Mouse (Mus musculus): ENCODE results near the gene Mcm9.

Mcm9 gene

GRCm38 (mm10) chr10:53537596-53537995 lies 92.6 kb downstream of the Mcm9 start:
- Histone ChIP-seq H3K27me3 (ENCODE audit: insufficient read depth, low read length) (no peaks in the 10 kb centered on the region), H3K36me3 (ENCODE audit: insufficient read depth, low read length) (peaks cover 42% of the 10 kb centered on the region), H3K4me3 (replicated peaks; ENCODE audit: low read length) (no peak overlapping the region), H3K9me3 (ENCODE audit: low read length) (no peaks in the 10 kb centered on the region), H3K4me1 (replicated peaks; ENCODE audit: low read depth, low read length) (no peaks in the 10 kb centered on the region)
- no peak for TF ChIP-seq NANOG (IDR thresholded peaks at IDR 0.05; ENCODE audit: borderline replicate concordance, low read length)
- no peak for TF ChIP-seq POU5F1 (IDR thresholded peaks at IDR 0.05; ENCODE audit: borderline replicate concordance, low read length)
- TF ChIP-seq CTCF (conservative IDR thresholded peaks at IDR 0.05; ENCODE audit: low read length): no peak

GRCm38 (mm10) chr10:53532297-53532696 lies 97.9 kb downstream of the Mcm9 start:
- no peaks in the 10 kb centered on the region for H3K4me1 ChIP-seq (replicated peaks; ENCODE audit: low read depth, low read length)
- no peak for TF ChIP-seq NANOG (IDR thresholded peaks at IDR 0.05; ENCODE audit: borderline replicate concordance, low read length)
- no peak for TF ChIP-seq CTCF (conservative IDR thresholded peaks at IDR 0.05; ENCODE audit: low read length)
- TF ChIP-seq POU5F1 (IDR thresholded peaks at IDR 0.05; ENCODE audit: borderline replicate concordance, low read length): no peak
- no peaks in the 10 kb centered on the region for H3K9me3 ChIP-seq (ENCODE audit: low read length)
- H3K27me3 ChIP-seq (ENCODE audit: insufficient read depth, low read length): no peaks in the 10 kb centered on the region
- peaks cover 11% of the 10 kb centered on the region for H3K36me3 ChIP-seq (ENCODE audit: insufficient read depth, low read length)
- H3K4me3 ChIP-seq (replicated peaks; ENCODE audit: low read length): no peak overlapping the region

GRCm38 (mm10) chr10:53527838-53528773 lies 102.1 kb downstream of the Mcm9 start:
- TF ChIP-seq POU5F1 (IDR thresholded peaks at IDR 0.05; ENCODE audit: borderline replicate concordance, low read length) (no peak), CTCF (conservative IDR thresholded peaks at IDR 0.05; ENCODE audit: low read length) (peak; percentile 41)
- Histone ChIP-seq H3K4me3 (replicated peaks; ENCODE audit: low read length) (no peak overlapping the region), H3K36me3 (ENCODE audit: insufficient read depth, low read length) (no peaks in the 10 kb centered on the region), H3K9me3 (ENCODE audit: low read length) (peaks cover 3% of the 10 kb centered on the region), H3K27me3 (ENCODE audit: insufficient read depth, low read length) (no peaks in the 10 kb centered on the region), H3K4me1 (replicated peaks; ENCODE audit: low read depth, low read length) (peaks cover 8% of the 10 kb centered on the region; the same call in 1 of the 2 replicates)

GRCm38 (mm10) chr10:53527344-53527743 lies 102.9 kb downstream of the Mcm9 start:
- peaks cover 8% of the 10 kb centered on the region; the same call in 1 of the 2 replicates for H3K4me1 ChIP-seq (replicated peaks; ENCODE audit: low read depth, low read length)
- no peaks in the 10 kb centered on the region for H3K27me3 ChIP-seq (ENCODE audit: insufficient read depth, low read length)
- TF ChIP-seq POU5F1 (IDR thresholded peaks at IDR 0.05; ENCODE audit: borderline replicate concordance, low read length) (no peak), CTCF (conservative IDR thresholded peaks at IDR 0.05; ENCODE audit: low read length) (no peak), NANOG (IDR thresholded peaks at IDR 0.05; ENCODE audit: borderline replicate concordance, low read length) (no peak)
- H3K36me3 ChIP-seq (ENCODE audit: insufficient read depth, low read length): no peaks in the 10 kb centered on the region
- peaks cover 3% of the 10 kb centered on the region for H3K9me3 ChIP-seq (ENCODE audit: low read length)
- H3K4me3 ChIP-seq (replicated peaks; ENCODE audit: low read length): no peak overlapping the region

- Histone ChIP-seq H3K4me1 (replicated peaks; ENCODE audit: low read depth, low read length) (peaks cover 8% of the 10 kb centered on the region; the same call in 1 of the 2 replicates), H3K36me3 (ENCODE audit: insufficient read depth, low read length) (no peaks in the 10 kb centered on the region), H3K9me3 (ENCODE audit: low read length) (peaks cover 3% of the 10 kb centered on the region), H3K27me3 (ENCODE audit: insufficient read depth, low read length) (no peaks in the 10 kb centered on the region), H3K4me3 (replicated peaks; ENCODE audit: low read length) (no peak overlapping the region)
- no peak for TF ChIP-seq CTCF (conservative IDR thresholded peaks at IDR 0.05; ENCODE audit: low read length)
- TF ChIP-seq POU5F1 (IDR thresholded peaks at IDR 0.05; ENCODE audit: borderline replicate concordance, low read length): no peak
- no peak for TF ChIP-seq NANOG (IDR thresholded peaks at IDR 0.05; ENCODE audit: borderline replicate concordance, low read length)
Observed at GRCm38 (mm10) chr10:53526350-53526749, 103.9 kb downstream of the Mcm9 start.

GRCm38 (mm10) chr10:53525265-53525976 lies 104.8 kb downstream of the Mcm9 start:
- Histone ChIP-seq H3K9me3 (ENCODE audit: low read length) (peaks cover 3% of the 10 kb centered on the region), H3K4me1 (replicated peaks; ENCODE audit: low read depth, low read length) (peaks cover 8% of the 10 kb centered on the region; the same call in 1 of the 2 replicates), H3K27me3 (ENCODE audit: insufficient read depth, low read length) (no peaks in the 10 kb centered on the region), H3K4me3 (replicated peaks; ENCODE audit: low read length) (no peak overlapping the region), H3K36me3 (ENCODE audit: insufficient read depth, low read length) (no peaks in the 10 kb centered on the region)
- TF ChIP-seq POU5F1 (IDR thresholded peaks at IDR 0.05; ENCODE audit: borderline replicate concordance, low read length) (no peak), NANOG (IDR thresholded peaks at IDR 0.05; ENCODE audit: borderline replicate concordance, low read length) (peak; percentile 32), CTCF (conservative IDR thresholded peaks at IDR 0.05; ENCODE audit: low read length) (no peak)

- Histone ChIP-seq H3K36me3 (ENCODE audit: insufficient read depth, low read length) (no peaks in the 10 kb centered on the region), H3K27me3 (ENCODE audit: insufficient read depth, low read length) (no peaks in the 10 kb centered on the region), H3K4me3 (replicated peaks; ENCODE audit: low read length) (no peak overlapping the region), H3K9me3 (ENCODE audit: low read length) (no peaks in the 10 kb centered on the region), H3K4me1 (replicated peaks; ENCODE audit: low read depth, low read length) (no peaks in the 10 kb centered on the region)
- TF ChIP-seq NANOG (IDR thresholded peaks at IDR 0.05; ENCODE audit: borderline replicate concordance, low read length) (no peak), POU5F1 (IDR thresholded peaks at IDR 0.05; ENCODE audit: borderline replicate concordance, low read length) (no peak), CTCF (conservative IDR thresholded peaks at IDR 0.05; ENCODE audit: low read length) (no peak)
Observed at GRCm38 (mm10) chr10:53519068-53519954, 110.9 kb downstream of the Mcm9 start.

- Histone ChIP-seq H3K4me1 (replicated peaks; ENCODE audit: low read depth, low read length) (no peaks in the 10 kb centered on the region), H3K4me3 (replicated peaks; ENCODE audit: low read length) (no peak overlapping the region), H3K9me3 (ENCODE audit: low read length) (no peaks in the 10 kb centered on the region), H3K27me3 (ENCODE audit: insufficient read depth, low read length) (no peaks in the 10 kb centered on the region), H3K36me3 (ENCODE audit: insufficient read depth, low read length) (no peaks in the 10 kb centered on the region)
- TF ChIP-seq NANOG (IDR thresholded peaks at IDR 0.05; ENCODE audit: borderline replicate concordance, low read length) (no peak), POU5F1 (IDR thresholded peaks at IDR 0.05; ENCODE audit: borderline replicate concordance, low read length) (no peak), CTCF (conservative IDR thresholded peaks at IDR 0.05; ENCODE audit: low read length) (no peak)
Observed at GRCm38 (mm10) chr10:53518599-53518913, 111.7 kb downstream of the Mcm9 start.
